Mouse (Mus musculus) brain, embryonic 14.5 days (tissue): Measurements from ENCODE around the gene Epha4.

ENCODE experiments used
- CTCF ChIP-seq: fragments of 200-500 bp; IDR thresholded peaks from 2 replicates; pipeline ENCODE4 v1.5.1; 2012; ENCODE audit warnings: inconsistent platforms, mild to moderate bottlenecking, moderate library complexity, borderline replicate concordance; ENCODE audit not compliant: insufficient read depth, insufficient read length; ENCODE audit errors: extremely low read depth
- POLR2A ChIP-seq: fragments of 200-500 bp; IDR thresholded peaks from 2 replicates; pipeline ENCODE4 v1.6.1; 2012; ENCODE audit warnings: mild to moderate bottlenecking, inconsistent platforms, borderline replicate concordance; ENCODE audit not compliant: poor library complexity, insufficient read depth, insufficient read length, severe bottlenecking; ENCODE audit errors: extremely low read depth

DNA sequence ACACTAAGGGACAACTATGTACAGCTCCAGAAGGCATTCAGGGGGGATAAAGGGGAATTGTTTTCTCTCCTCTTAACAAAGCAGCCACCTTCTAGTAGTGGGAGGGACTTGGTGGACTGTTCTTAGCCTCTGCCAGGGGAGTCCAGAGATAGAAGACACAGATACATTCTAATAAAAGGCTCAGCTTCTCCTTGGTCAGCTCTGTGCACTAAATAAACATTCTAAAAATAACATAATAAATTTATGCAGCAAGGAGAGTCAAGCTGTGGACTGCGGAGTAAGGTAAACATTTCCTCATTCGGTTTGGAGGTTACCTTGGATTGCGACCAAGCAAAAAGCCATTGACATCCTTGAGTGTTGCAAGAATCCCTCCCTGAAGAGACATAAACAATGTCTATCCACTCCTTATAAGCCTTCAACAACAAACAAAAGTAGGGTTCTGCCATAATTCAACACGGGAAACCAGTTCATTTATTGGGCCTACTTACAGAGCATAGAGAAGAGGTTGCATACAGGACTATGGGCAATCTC is 196.2 kb downstream of the Epha4 start:
- TF ChIP-seq CTCF (no peak), POLR2A (no peak)
